19 mouse cellular contexts compared by ENCODE assay signal in the genomic region with DNA sequence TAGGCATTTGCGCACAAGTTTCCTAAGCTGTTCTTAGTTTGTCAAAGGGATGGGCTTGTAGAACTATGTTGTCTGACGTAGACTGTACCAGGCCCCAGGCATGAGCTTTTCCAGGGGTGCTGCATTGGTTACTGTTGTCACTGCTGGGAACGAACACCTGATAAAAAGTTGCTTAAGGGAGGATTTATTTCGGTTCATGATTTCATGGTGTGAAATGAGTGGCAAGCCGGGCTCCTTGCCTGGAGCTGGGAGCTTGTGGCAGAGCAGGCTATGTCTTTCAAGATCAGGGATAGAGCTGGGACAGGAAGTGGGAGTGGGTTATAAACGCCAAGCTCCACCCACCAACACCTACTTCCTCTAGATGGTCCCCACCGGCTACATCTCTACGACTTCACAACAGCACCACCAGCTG. TPM values are rescaled to one million over a fixed set of nuclear protein-coding genes. Genes with fewer than 3 reads are reported as not detected.
DNase-seq lines count a peak whose midpoint lies in the region; ATAC-seq and TF ChIP-seq lines count a peak whose summit lies in the region.
"Had no signal": no experiment of that assay in that cellular context is flagged by ENCODE, and none has a peak within 500 bp of the region (broad histone marks: within the 10 kb centered on the region; RNA-seq: fewer than 3 reads in every experiment).

No protein-coding gene starts in this region.

- TF ChIP-seq POLR2A in MEL (IDR thresholded peaks at IDR 0.05; ENCODE audit: control insufficient read depth in 1 of 2, insufficient read depth in 1 of 2, low read depth in 1 of 2, low read length in 2 of 2, poor library complexity in 1 of 2), result no peak

- H3K79me2 ChIP-seq in MEL (ENCODE audit: control insufficient read depth, insufficient read depth, low read length, poor library complexity), result no peaks in the 10 kb centered on the region

- no peak overlapping the region for H3K4me3 ChIP-seq in MEL (ENCODE audit: control insufficient read depth in 1 of 2, insufficient read depth in 1 of 2, low read depth in 2 of 2, low read length in 2 of 2)
- H3K4me3 ChIP-seq in heart, embryonic 10.5 days, result no peak overlapping the region
- no peak overlapping the region for H3K4me3 ChIP-seq in heart, postnatal 0 days (ENCODE audit: low read depth, low read length)
- H3K4me3 ChIP-seq: embryonic facial prominence, embryonic 10.5 days; hindbrain, embryonic 12.5 days; midbrain, embryonic 13.5 days had no signal

- peak; percentile 87 for ATAC-seq in heart, postnatal 0 days (ENCODE audit: insufficient read depth, low read depth)
- ATAC-seq: forebrain, embryonic 16.5 days; midbrain, embryonic 13.5 days had no signal

- DNase-seq in heart, adult 18-20 months, result peak; percentile 54 to 58
- no peak for DNase-seq in heart, postnatal 25 days (ENCODE audit: low spot score)
- DNase-seq in MEL (ENCODE audit: low read depth, low spot score), result peak; percentile 20
- peak; percentile 71 for DNase-seq in heart, embryonic 10.5 days (ENCODE audit: low spot score)
- DNase-seq in heart, postnatal 0 days (ENCODE audit: low spot score), result peak; percentile 68
- no peak for DNase-seq in spleen, adult 12 weeks (ENCODE audit: low spot score)
- DNase-seq in frontal cortex, postnatal 25 days (ENCODE audit: low spot score in 2 of 2), result no peak
- no peak for DNase-seq in left cerebral cortex, postnatal 4 days
- DNase-seq: cerebellum, adult 11 months; cerebellum, postnatal 10 days; gastrocnemius, postnatal 14 days; kidney, adult 11 months; kidney, postnatal 14 days; spleen, adult 18-20 months; thymus, postnatal 25 days had no signal

- H3K9me3 ChIP-seq in MEL (replicated peaks; ENCODE audit: insufficient read depth, low read length), result no peaks in the 10 kb centered on the region
- H3K9me3 ChIP-seq in heart, embryonic 10.5 days, result no peaks in the 10 kb centered on the region
- H3K9me3 ChIP-seq in heart, postnatal 0 days (replicated peaks; ENCODE audit: control insufficient read depth, low read length), result no peaks in the 10 kb centered on the region
- H3K9me3 ChIP-seq: embryonic facial prominence, embryonic 10.5 days; hindbrain, embryonic 12.5 days; midbrain, embryonic 13.5 days had no signal

- 80% methylated on average over 8 of the region's 8 CpGs for WGBS in heart, embryonic 10.5 days
- WGBS in heart, postnatal 0 days, result 47% methylated on average over 8 of the region's 8 CpGs

- intact Hi-C loops in heart, postnatal 25 days (cut with DNase I), result no loop called here
- intact Hi-C loops in left cerebral cortex, postnatal 4 days (cut with DNase I), result no loop called here

- no peak overlapping the region for H3K4me2 ChIP-seq in heart, postnatal 0 days (ENCODE audit: low read depth, low read length)
- H3K4me2 ChIP-seq: hindbrain, embryonic 12.5 days; midbrain, embryonic 13.5 days had no signal

- H3K4me1 ChIP-seq in MEL (ENCODE audit: control insufficient read depth in 1 of 2, insufficient read depth in 2 of 2, low read length in 2 of 2), result no peaks in the 10 kb centered on the region
- H3K4me1 ChIP-seq in heart, embryonic 10.5 days, result peaks cover 42% of the 10 kb centered on the region
- peaks cover 19% of the 10 kb centered on the region; the same call in 1 of the 2 replicates for H3K4me1 ChIP-seq in heart, postnatal 0 days (ENCODE audit: control insufficient read depth, insufficient read depth)

- H3K36me3 ChIP-seq in MEL (ENCODE audit: control insufficient read depth in 1 of 2, insufficient read depth in 2 of 2, low read length in 2 of 2), result no peaks in the 10 kb centered on the region
- no peaks in the 10 kb centered on the region for H3K36me3 ChIP-seq in heart, embryonic 10.5 days
- no peaks in the 10 kb centered on the region for H3K36me3 ChIP-seq in heart, postnatal 0 days (replicated peaks; ENCODE audit: control insufficient read depth, insufficient read depth, low read length)
- H3K36me3 ChIP-seq: embryonic facial prominence, embryonic 10.5 days; hindbrain, embryonic 12.5 days; midbrain, embryonic 13.5 days had no signal

- no peak overlapping the region for H3K9ac ChIP-seq in MEL (ENCODE audit: control insufficient read depth, low read depth, low read length, poor library complexity, severe bottlenecking)
- no peak overlapping the region for H3K9ac ChIP-seq in heart, postnatal 0 days (replicated peaks; ENCODE audit: low read depth, low read length)
- H3K9ac ChIP-seq: hindbrain, embryonic 12.5 days; midbrain, embryonic 13.5 days had no signal

- H3K27me3 ChIP-seq in MEL (ENCODE audit: control insufficient read depth in 1 of 2, insufficient read depth in 2 of 2, low read length in 2 of 2), result no peaks in the 10 kb centered on the region
- H3K27me3 ChIP-seq in heart, embryonic 10.5 days (ENCODE audit: insufficient read depth, poor library complexity, severe bottlenecking), result no peaks in the 10 kb centered on the region
- no peaks in the 10 kb centered on the region for H3K27me3 ChIP-seq in heart, postnatal 0 days (ENCODE audit: control insufficient read depth, insufficient read depth, low read length)
- H3K27me3 ChIP-seq: hindbrain, embryonic 12.5 days had no signal

- no peak for TF ChIP-seq CTCF in MEL (IDR thresholded peaks at IDR 0.05 in 2 of 3, conservative IDR thresholded peaks at IDR 0.05 in 1 of 3; ENCODE audit: control insufficient read depth in 1 of 3, insufficient read depth in 1 of 3, low read depth in 2 of 3, low read length in 3 of 3, poor library complexity in 1 of 3, severe bottlenecking in 1 of 3)
- TF ChIP-seq CTCF in heart, postnatal 0 days (IDR thresholded peaks at IDR 0.05; ENCODE audit: low read depth), result no peak

- TF ChIP-seq EP300 in MEL (IDR thresholded peaks at IDR 0.05; ENCODE audit: low read depth in 1 of 2, low read length in 2 of 2), result no peak
- TF ChIP-seq EP300 in heart, postnatal 0 days (IDR thresholded peaks at IDR 0.05; ENCODE audit: low read depth), result no peak

- H3K27ac ChIP-seq in MEL (ENCODE audit: control insufficient read depth, low read depth, low read length), result no peak overlapping the region
- H3K27ac ChIP-seq in heart, embryonic 10.5 days, result 0 out of 2 replicates have a peak overlapping the region, but pooled peaks have one; percentile 29
- peak overlapping the region; percentile 82 for H3K27ac ChIP-seq in heart, postnatal 0 days (ENCODE audit: low read depth)
- H3K27ac ChIP-seq: embryonic facial prominence, embryonic 10.5 days; hindbrain, embryonic 12.5 days; midbrain, embryonic 13.5 days had no signal

- TF ChIP-seq RAD21 in MEL (IDR thresholded peaks at IDR 0.05; ENCODE audit: low read depth, low read length), result no peak

TF ChIP-seq in MEL, 35 proteins besides CTCF, POLR2A, EP300 and RAD21:
- TF ChIP-seq MEF2A (IDR thresholded peaks at IDR 0.05; ENCODE audit: extremely low read depth, insufficient replicate concordance, low read depth, low read length, poor library complexity, severe bottlenecking), result no peak
- no peak for TF ChIP-seq RCOR1 (IDR thresholded peaks at IDR 0.05; ENCODE audit: low read depth, low read length)

RNA-seq across cellular contexts. Expression of a gene that starts 41.5 kb away (rescaled TPM):
- total RNA-seq in heart, adult 18-20 months (2021), result 10 to 100 TPM; 26.1 to 30.0 TPM
- total RNA-seq in heart, postnatal 25 days (2021), result 10 to 100 TPM; 27.7 to 28.9 TPM
- 46.2 and 53.7 TPM in 2 replicates for total RNA-seq in MEL (2012; rRNA removed)
- 10 to 100 TPM in 1 of 2 experiments, not detected in 1; 83.7 TPM for polyA plus RNA-seq in MEL (2012; ENCODE audit: insufficient read depth in 1 of 2, insufficient read length in 2 of 2, low read depth in 1 of 2, low replicate concordance in 2 of 2, missing spikeins in 1 of 2)
- polyA plus RNA-seq in heart, embryonic 10.5 days (2016; fragmentation: Nextera tagmentation; extraction: Ambion mirVana), result 71.9 and 73.4 TPM in 2 replicates
- total RNA-seq in heart, postnatal 0 days (2014; rRNA removed; ENCODE audit: low replicate concordance), result 36.6 and 57.2 TPM in 2 replicates
- polyA plus RNA-seq in heart, postnatal 0 days (2015; fragmentation: Nextera tagmentation; extraction: Ambion mirVana), result 77.0 and 79.7 TPM in 2 replicates
- 10 to 100 TPM; 12.7 to 15.5 TPM for total RNA-seq in left cerebral cortex, postnatal 4 days (2021)

Comparison
In these comparisons a context has a peak if more than half of its experiments do, and no peak if none do; other contexts are left out.
1. DNase-seq: peak in heart, adult 18-20 months (2 of 2), MEL (single experiment), heart, embryonic 10.5 days (single experiment) and heart, postnatal 0 days (single experiment); none in heart, postnatal 25 days (single experiment), spleen, adult 12 weeks (single experiment), frontal cortex, postnatal 25 days (0 of 2) and left cerebral cortex, postnatal 4 days (single experiment).